Mouse (Mus musculus) duodenum, adult 2 months (tissue): ENCODE measurements around the gene Ctso. TPM values are rescaled to one million over a fixed set of nuclear protein-coding genes. Genes with fewer than 3 reads are reported as not detected.

Source experiments
- polyA plus RNA-seq: library from polyadenylated mRNA; depleted of rRNA; stranded (reverse); fragments of >200 nt; gene quantifications from 2 replicates; pipeline ENCODE4 v1.2.3, GENCODE M21; 2012; ENCODE audit warnings: low replicate concordance; rRNA removed

Gene Ctso
- polyA plus RNA-seq: 1.4 and 2.4 TPM in 2 replicates

DNA sequence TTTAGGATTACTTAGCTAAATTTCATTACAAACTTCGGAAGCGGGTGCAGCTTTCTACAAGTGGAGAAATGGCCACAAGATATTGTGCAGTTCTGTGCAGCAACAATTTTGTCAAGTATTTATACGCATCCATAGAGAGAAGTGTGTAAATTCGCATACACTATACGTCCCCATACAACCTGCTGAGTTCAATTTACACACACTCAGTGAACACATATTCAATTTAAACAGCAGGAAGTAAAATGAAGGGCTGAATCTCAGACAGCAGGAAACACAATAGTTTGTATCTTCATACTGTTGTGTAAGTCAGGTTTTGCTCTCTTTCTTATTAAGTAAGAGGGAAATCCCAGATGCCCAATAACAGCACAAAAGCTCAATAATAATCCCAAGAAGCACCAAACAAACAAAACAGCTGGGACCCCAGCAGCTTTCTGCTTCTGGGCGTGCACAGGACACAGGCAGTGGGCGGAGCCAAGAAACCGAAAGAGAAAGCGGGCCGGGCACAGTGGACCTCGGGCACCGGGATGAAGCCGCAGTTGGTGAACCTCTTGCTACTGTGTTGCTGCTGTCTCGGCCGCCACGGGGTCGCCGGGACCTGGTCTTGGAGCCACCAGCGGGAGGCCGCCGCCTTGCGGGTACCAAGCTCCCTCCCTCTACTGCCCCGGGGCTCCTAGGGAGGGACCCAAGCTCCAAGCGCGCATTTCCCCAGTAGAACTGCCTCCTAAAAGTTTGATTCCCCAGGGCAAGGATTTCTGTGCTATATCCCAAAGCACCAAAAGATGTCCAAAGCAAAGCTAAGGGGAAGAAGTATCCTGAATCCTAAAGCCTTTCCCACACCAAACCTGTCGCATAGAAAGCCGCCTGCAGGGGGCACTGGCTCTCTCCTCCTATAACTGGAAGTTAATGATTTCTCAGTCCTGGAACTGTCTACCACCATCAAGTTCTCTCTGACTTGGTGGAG, at the start of gene Ctso:
TSS of gene Ctso (plus strand) at position 461 of the 961 bp plus-strand sequence.

DNA sequence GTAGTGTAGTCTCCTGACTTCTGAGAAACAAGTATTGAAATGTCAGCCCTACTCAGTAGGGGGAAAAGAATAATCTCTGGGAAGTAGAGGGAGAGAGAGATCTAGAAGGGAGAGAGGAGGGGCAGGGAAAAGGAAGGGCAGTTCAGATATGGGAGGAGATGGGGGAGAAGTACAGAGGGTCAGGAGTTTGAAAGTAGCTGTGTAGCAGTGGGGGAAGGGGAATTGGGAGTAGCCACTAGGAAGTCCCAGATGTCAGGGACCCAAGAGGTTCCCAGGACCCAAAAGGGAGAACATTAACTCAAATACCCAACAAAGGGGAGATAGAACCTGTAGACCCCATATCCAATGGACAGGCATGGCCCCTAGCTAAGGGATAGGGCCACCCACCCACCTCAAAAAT, 43.7 kb downstream of the Ctso start, which contains the start of gene Tdo2:
TSS of gene Tdo2 (minus strand) at position 101 of the 400 bp plus-strand sequence.

DNA sequence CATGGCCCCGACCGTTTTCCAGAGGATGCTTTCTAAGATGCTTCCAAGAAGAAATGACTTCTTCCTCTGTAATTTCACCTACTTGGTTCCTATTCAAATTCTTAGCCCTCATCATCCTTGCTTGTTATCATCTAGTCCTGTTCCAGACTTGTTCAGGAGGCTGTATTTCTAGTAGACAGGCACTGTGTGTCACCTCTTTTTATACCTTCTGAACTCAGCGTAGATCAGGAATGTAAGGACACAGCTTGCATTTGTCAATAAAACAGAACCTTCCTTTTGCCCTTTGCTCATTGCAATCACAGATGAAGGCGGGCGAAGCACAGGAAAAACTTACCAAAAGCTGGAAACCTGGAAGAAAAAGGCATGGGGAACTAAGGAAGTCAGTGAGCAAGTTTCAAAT, 49.6 kb downstream of the Ctso start, which contains the start of gene Asic5:
TSS of gene Asic5 (plus strand) at position 301 of the 400 bp plus-strand sequence.

Other genes with a start within 250 kb of the Ctso start
- 0.43 TPM in 1 of 2 replicates, not detected in the other for gene Tdo2, start 43.6 kb downstream of the Ctso start, polyA plus RNA-seq
- gene Asic5, start 49.7 kb downstream of the Ctso start, polyA plus RNA-seq: 0.43 TPM in 1 of 2 replicates, not detected in the other
- 1.0 and 2.4 TPM in 2 replicates for gene Gucy1b1, start 142.1 kb downstream of the Ctso start, polyA plus RNA-seq
- gene Gucy1a1, start 213.2 kb downstream of the Ctso start, polyA plus RNA-seq: 1.2 and 4.4 TPM in 2 replicates